Mouse (Mus musculus) kidney, adult 9 months (tissue): ENCODE measurements around the gene Wdr95.
"Not testable (repeated sequence)": the region's sequence is repeated elsewhere in the genome, so short reads cannot be mapped to it uniquely, and the experiment has no call there.

Experiments used
- DNase-seq: peaks from one replicate; pipeline ENCODE4 v3.0.0; 2022

The Wdr95 gene

GRCm38 (mm10) chr5:149520806-149521205 is 7.7 kb upstream of the Wdr95 start:
- no peak for DNase-seq

- no peak for DNase-seq
These were observed 4.6 kb upstream of the Wdr95 start for GRCm38 (mm10) chr5:149523856-149524241.

GRCm38 (mm10) chr5:149524242-149524858 is 4.1 kb upstream of the Wdr95 start:
- DNase-seq, result peak; percentile 79

GRCm38 (mm10) chr5:149525055-149525785 is 3.3 kb upstream of the Wdr95 start:
- DNase-seq, result no peak

GRCm38 (mm10) chr5:149526467-149526951 is 2.0 kb upstream of the Wdr95 start:
- DNase-seq, result peak; percentile 33

GRCm38 (mm10) chr5:149527292-149527691 is 1.2 kb upstream of the Wdr95 start:
- DNase-seq, result not testable (repeated sequence)

- DNase-seq, result no peak
These were observed 5.4 kb downstream of the Wdr95 start for GRCm38 (mm10) chr5:149533847-149534246.

GRCm38 (mm10) chr5:149536005-149536404 is 7.5 kb downstream of the Wdr95 start:
- DNase-seq, result no peak

- DNase-seq, result no peak
These were observed 9.5 kb downstream of the Wdr95 start for GRCm38 (mm10) chr5:149537796-149538511.

- DNase-seq, result no peak
These were observed 10.1 kb downstream of the Wdr95 start for GRCm38 (mm10) chr5:149538531-149538930.

GRCm38 (mm10) chr5:149539051-149539450 is 10.6 kb downstream of the Wdr95 start:
- no peak for DNase-seq

GRCm38 (mm10) chr5:149551179-149551578 is 22.7 kb downstream of the Wdr95 start:
- DNase-seq, result no peak

GRCm38 (mm10) chr5:149552742-149553141 is 24.3 kb downstream of the Wdr95 start:
- DNase-seq, result no peak

- DNase-seq, result no peak
These were observed 24.9 kb downstream of the Wdr95 start for GRCm38 (mm10) chr5:149553373-149553772.

- DNase-seq, result no peak
These were observed 25.9 kb downstream of the Wdr95 start for GRCm38 (mm10) chr5:149554397-149554796.

GRCm38 (mm10) chr5:149560903-149561588 is 32.6 kb downstream of the Wdr95 start:
- no peak for DNase-seq

GRCm38 (mm10) chr5:149566026-149566425 is 37.5 kb downstream of the Wdr95 start:
- no peak for DNase-seq

GRCm38 (mm10) chr5:149566957-149567356 is 38.5 kb downstream of the Wdr95 start:
- peak; percentile 22 for DNase-seq

- DNase-seq, result no peak
These were observed 40.5 kb downstream of the Wdr95 start for GRCm38 (mm10) chr5:149568993-149569392.

GRCm38 (mm10) chr5:149576977-149577376 is 48.5 kb downstream of the Wdr95 start:
- no peak for DNase-seq

GRCm38 (mm10) chr5:149577449-149577848 is 49.0 kb downstream of the Wdr95 start:
- no peak for DNase-seq

- DNase-seq, result no peak
These were observed 54.3 kb downstream of the Wdr95 start for GRCm38 (mm10) chr5:149582642-149583262.

- no peak for DNase-seq
These were observed 55.0 kb downstream of the Wdr95 start for GRCm38 (mm10) chr5:149583507-149583906.
